Mouse (Mus musculus): ENCODE results near the gene Palm3. TPM values are rescaled to one million over a fixed set of nuclear protein-coding genes. Genes with fewer than 3 reads are reported as not detected.
A peak's percentile ranks its signal among the peaks of the same experiment; 100 is the strongest.

Gene Palm3
- polyA plus RNA-seq, 1 experiment: 2.5 TPM

DNA sequence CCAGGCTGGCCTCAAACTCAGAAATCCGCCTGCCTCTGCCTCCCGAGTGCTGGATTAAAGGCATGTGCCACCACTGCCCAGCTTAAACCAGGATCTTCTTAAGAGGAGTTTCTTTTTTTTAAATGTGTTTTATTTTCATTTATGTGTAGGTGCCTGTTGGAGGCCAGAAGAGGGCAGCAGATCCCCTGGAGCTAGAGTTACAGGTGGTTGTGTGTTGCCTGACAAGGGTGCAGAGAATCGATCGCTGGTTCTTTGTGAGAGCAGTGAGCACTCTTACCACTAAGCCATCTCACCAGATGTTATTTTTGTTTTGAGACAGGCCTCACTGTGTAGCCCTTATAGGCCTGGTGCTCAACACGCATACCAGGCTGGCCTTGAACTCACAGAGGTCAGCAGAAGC, 5.4 kb upstream of the Palm3 start:
- H3K27ac ChIP-seq (ENCODE audit: insufficient read depth, low read length): no peak overlapping the region
- TF ChIP-seq POLR2A (IDR thresholded peaks at IDR 0.05; ENCODE audit: extremely low read depth, insufficient read depth, low read length) (no peak), CTCF (IDR thresholded peaks at IDR 0.05; ENCODE audit: extremely low read depth, insufficient read depth, low read length) (no peak)
- H3K4me1 ChIP-seq (ENCODE audit: control insufficient read depth, insufficient read depth, low read length): no peaks in the 10 kb centered on the region; the same call in 1 of the 2 replicates

DNA sequence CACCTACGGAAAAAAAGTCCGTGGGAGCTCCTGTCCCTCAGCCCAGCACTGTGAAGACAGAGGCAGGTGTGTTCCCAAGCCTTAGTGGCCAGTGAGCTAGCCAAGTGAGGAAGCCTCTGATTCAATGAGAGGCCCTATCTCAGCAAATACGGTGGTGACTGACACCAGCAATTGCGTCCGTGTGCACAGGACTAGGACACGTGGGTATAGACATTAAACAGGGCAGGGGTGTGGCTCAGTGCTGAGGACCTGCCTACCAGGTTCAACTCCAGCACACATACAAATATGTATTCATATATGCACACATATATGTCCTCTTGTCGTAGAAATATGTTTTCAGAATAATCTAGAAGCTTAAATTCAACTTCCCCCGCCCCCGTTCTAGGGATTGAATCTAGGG, 1.5 kb upstream of the Palm3 start:
- H3K4me3 ChIP-seq (ENCODE audit: insufficient read depth, low read length): no peak overlapping the region
- no peaks in the 10 kb centered on the region for H3K4me1 ChIP-seq (ENCODE audit: control insufficient read depth, insufficient read depth, low read length)
- TF ChIP-seq CTCF (IDR thresholded peaks at IDR 0.05; ENCODE audit: extremely low read depth, insufficient read depth, low read length): no peak
- TF ChIP-seq POLR2A (IDR thresholded peaks at IDR 0.05; ENCODE audit: extremely low read depth, insufficient read depth, low read length): no peak

More for the DNA sequence above, 5.4 kb upstream of the Palm3 start:
- H3K4me3 ChIP-seq (ENCODE audit: insufficient read depth, low read length): no peak overlapping the region

DNA sequence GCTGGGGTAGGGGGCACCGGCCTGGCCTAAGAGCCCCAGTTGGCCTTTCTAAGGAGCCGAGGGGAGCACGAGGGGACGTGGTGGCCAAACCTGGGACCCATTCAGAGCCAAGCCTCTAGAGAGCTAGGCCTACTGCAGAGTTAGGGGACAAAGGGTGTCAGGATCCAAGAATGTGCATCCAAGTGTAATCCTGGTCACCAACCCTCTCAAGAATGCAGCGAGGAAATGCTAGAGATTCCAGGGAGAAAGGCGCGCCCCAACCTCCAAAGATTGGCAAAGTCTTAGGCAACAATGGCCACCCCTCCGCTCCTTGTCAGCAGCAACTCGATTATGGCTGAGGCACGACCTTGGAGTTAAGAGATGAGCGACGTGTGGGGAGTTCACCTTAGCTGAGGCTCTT, 298 bp downstream of the Palm3 start:
- Histone ChIP-seq H3K27ac (ENCODE audit: insufficient read depth, low read length) (no peak overlapping the region), H3K4me1 (ENCODE audit: control insufficient read depth, insufficient read depth, low read length) (no peaks in the 10 kb centered on the region), H3K4me3 (ENCODE audit: insufficient read depth, low read length) (no peak overlapping the region)
- TF ChIP-seq POLR2A (IDR thresholded peaks at IDR 0.05; ENCODE audit: extremely low read depth, insufficient read depth, low read length) (no peak), CTCF (IDR thresholded peaks at IDR 0.05; ENCODE audit: extremely low read depth, insufficient read depth, low read length) (no peak)

More for the DNA sequence above, 1.5 kb upstream of the Palm3 start:
- no peak overlapping the region for H3K27ac ChIP-seq (ENCODE audit: insufficient read depth, low read length)

GRCm38 (mm10) chr8:84023085-84023484, 1.8 kb downstream of the Palm3 start:
- no peak overlapping the region for H3K27ac ChIP-seq (ENCODE audit: insufficient read depth, low read length)
- H3K4me1 ChIP-seq (ENCODE audit: control insufficient read depth, insufficient read depth, low read length): no peaks in the 10 kb centered on the region
- TF ChIP-seq POLR2A (IDR thresholded peaks at IDR 0.05; ENCODE audit: extremely low read depth, insufficient read depth, low read length): no peak
- TF ChIP-seq CTCF (IDR thresholded peaks at IDR 0.05; ENCODE audit: extremely low read depth, insufficient read depth, low read length): no peak
- no peak overlapping the region for H3K4me3 ChIP-seq (ENCODE audit: insufficient read depth, low read length)

GRCm38 (mm10) chr8:84023631-84024030, 2.4 kb downstream of the Palm3 start:
- TF ChIP-seq CTCF (IDR thresholded peaks at IDR 0.05; ENCODE audit: extremely low read depth, insufficient read depth, low read length) (no peak), POLR2A (IDR thresholded peaks at IDR 0.05; ENCODE audit: extremely low read depth, insufficient read depth, low read length) (no peak)
- H3K27ac ChIP-seq (ENCODE audit: insufficient read depth, low read length): no peak overlapping the region

DNA sequence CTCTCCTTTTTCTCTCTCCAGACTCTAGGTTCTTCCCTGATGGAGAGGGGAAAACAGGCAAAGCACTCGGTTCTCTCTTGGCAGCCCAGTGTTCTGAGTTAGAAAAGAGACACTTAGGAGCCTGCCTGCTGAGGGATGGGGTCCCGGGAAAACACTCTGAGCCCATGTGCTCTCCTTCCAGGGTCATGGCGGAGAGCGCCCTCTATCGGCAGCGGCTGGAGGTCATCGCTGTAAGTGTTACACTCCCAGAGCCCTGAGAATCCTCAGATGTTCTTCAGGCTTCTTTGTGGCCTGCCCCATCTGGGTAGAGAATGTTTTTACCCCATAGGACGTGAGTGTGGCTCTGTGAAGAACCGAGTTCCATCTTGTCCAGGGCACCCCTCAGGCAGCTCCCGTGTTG, 2.9 kb downstream of the Palm3 start:
- TF ChIP-seq CTCF (IDR thresholded peaks at IDR 0.05; ENCODE audit: extremely low read depth, insufficient read depth, low read length): peak; percentile 32; the same call in 1 of the 2 replicates
- TF ChIP-seq POLR2A (IDR thresholded peaks at IDR 0.05; ENCODE audit: extremely low read depth, insufficient read depth, low read length): no peak
- Histone ChIP-seq H3K4me3 (ENCODE audit: insufficient read depth, low read length) (no peak overlapping the region), H3K27ac (ENCODE audit: insufficient read depth, low read length) (no peak overlapping the region), H3K4me1 (ENCODE audit: control insufficient read depth, insufficient read depth, low read length) (no peaks in the 10 kb centered on the region)

More at GRCm38 (mm10) chr8:84023631-84024030, 2.4 kb downstream of the Palm3 start:
- Histone ChIP-seq H3K4me3 (ENCODE audit: insufficient read depth, low read length) (no peak overlapping the region), H3K4me1 (ENCODE audit: control insufficient read depth, insufficient read depth, low read length) (no peaks in the 10 kb centered on the region)

DNA sequence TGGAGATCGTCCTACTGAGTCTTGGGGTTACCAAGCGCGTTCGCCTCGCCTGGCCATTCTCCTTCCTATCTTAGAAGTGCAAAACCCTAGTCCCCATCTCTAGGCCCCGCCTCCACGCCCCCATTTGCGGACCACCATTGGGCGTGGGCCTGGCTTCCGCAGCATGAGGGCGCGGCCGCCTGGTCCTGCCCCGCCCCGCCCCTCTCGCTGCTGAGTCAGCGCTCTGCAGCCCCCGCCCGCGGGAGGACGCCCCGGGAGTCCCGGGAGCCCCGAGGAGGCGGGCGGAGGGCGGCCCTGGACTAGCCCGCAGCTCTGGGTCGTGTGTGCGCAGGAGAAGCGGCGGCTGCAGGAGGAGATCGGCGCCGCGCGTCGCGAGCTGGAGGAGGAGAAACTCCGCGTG, 4.6 kb downstream of the Palm3 start:
- no peak for TF ChIP-seq CTCF (IDR thresholded peaks at IDR 0.05; ENCODE audit: extremely low read depth, insufficient read depth, low read length)
- TF ChIP-seq POLR2A (IDR thresholded peaks at IDR 0.05; ENCODE audit: extremely low read depth, insufficient read depth, low read length): no peak
- H3K27ac ChIP-seq (ENCODE audit: insufficient read depth, low read length): no peak overlapping the region
- H3K4me3 ChIP-seq (ENCODE audit: insufficient read depth, low read length): peak overlapping the region; percentile 10
- no peaks in the 10 kb centered on the region for H3K4me1 ChIP-seq (ENCODE audit: control insufficient read depth, insufficient read depth, low read length)

DNA sequence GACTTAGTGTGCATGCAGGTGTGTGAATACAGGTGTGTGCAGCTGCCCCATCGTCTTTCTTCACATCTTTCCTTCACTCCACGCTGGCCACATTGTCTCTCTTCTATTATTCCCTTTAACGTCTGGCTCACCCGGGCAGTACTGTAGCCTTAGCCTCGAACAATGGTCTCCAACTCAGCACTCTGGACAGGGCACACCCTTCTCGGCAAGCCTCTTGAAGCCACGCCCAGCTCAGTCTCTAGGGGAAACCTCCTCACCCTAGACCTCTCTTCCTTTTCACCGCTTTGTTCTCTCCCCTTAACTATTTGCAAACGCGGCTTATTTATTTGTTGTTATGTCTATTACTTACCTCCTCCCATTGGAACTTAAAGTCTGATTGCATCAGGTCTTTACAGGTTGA, 6.2 kb downstream of the Palm3 start:
- no peak overlapping the region for H3K27ac ChIP-seq (ENCODE audit: insufficient read depth, low read length)
- TF ChIP-seq POLR2A (IDR thresholded peaks at IDR 0.05; ENCODE audit: extremely low read depth, insufficient read depth, low read length): no peak
- no peak for TF ChIP-seq CTCF (IDR thresholded peaks at IDR 0.05; ENCODE audit: extremely low read depth, insufficient read depth, low read length)
- no peaks in the 10 kb centered on the region for H3K4me1 ChIP-seq (ENCODE audit: control insufficient read depth, insufficient read depth, low read length)
- H3K4me3 ChIP-seq (ENCODE audit: insufficient read depth, low read length): no peak overlapping the region

DNA sequence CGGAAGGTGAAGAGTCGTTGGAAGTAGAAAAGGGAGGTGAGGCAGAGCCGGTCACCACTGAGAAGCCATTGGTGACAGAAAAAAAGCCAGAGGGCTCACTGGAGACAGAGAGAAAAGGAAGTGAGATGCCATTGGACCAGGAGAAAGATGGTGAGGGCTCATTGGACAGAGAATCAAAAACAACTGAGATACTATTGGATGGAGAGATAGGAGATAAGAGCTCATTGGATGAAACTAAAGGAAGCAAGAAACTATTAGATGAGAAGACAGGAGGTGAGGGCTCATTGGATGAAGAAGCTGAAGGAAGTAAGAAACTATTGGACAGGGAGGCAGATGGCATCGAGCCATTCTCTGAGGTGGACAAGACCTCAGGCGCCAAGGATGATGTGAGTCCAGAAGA, 8.0 kb downstream of the Palm3 start:
- Histone ChIP-seq H3K4me3 (ENCODE audit: insufficient read depth, low read length) (no peak overlapping the region), H3K4me1 (ENCODE audit: control insufficient read depth, insufficient read depth, low read length) (no peaks in the 10 kb centered on the region), H3K27ac (ENCODE audit: insufficient read depth, low read length) (no peak overlapping the region)
- no peak for TF ChIP-seq CTCF (IDR thresholded peaks at IDR 0.05; ENCODE audit: extremely low read depth, insufficient read depth, low read length)
- TF ChIP-seq POLR2A (IDR thresholded peaks at IDR 0.05; ENCODE audit: extremely low read depth, insufficient read depth, low read length): no peak

DNA sequence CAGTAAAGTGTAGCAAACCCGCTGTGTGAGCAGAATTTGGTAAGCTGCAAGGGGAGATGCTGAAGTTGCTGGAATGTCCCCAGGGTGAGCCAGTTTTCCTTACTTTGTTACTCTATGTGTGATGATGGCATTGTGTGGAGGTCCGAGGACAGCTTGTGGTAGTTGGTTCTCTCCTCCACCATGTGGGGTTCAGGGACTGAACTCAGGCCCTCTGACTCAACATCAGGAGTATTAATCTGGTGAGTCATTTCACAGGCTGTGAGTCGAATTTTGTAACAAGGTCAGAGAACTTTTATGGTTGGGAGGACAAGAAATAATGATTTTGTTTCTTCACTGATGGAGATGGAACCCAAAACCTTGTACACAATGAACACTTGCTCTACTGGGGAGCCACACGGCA, 11.5 kb downstream of the Palm3 start:
- H3K27ac ChIP-seq (ENCODE audit: insufficient read depth, low read length): no peak overlapping the region
- no peak overlapping the region for H3K4me3 ChIP-seq (ENCODE audit: insufficient read depth, low read length)
- TF ChIP-seq CTCF (IDR thresholded peaks at IDR 0.05; ENCODE audit: extremely low read depth, insufficient read depth, low read length) (no peak), POLR2A (IDR thresholded peaks at IDR 0.05; ENCODE audit: extremely low read depth, insufficient read depth, low read length) (no peak)
- no peaks in the 10 kb centered on the region for H3K4me1 ChIP-seq (ENCODE audit: control insufficient read depth, insufficient read depth, low read length)

All from cortical plate, adult 2 months (tissue).